Mouse (Mus musculus): ENCODE data around the gene Slc22a14.

Gene Slc22a14

GRCm38 (mm10) chr9:119355943-119356342 lies 9.4 kb downstream of the Slc22a14 start:
- no peak for DNase-seq

GRCm38 (mm10) chr9:119353926-119354325 lies 11.4 kb downstream of the Slc22a14 start:
- DNase-seq, result peak; percentile 34

DNA sequence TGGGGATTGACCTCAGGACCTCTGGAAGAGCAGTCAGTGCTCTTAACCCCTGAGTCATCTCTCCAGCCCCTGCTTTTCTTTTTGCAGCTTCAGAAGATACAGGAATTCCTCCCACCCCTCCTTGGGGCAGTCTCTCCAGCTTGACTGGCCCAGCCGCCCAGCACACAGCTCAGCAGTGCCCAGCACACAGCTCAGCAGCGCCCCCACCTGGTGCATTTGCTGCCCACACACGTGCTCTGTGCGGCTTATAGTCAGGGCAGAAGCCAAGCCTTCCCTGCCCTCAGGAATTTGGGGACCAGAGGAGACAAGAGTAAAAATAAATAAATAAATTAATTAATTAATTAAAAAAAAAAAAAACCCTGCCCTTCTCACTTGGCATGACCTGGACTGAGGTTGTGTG lies 13.3 kb downstream of the Slc22a14 start:
- peak; percentile 87 for DNase-seq

DNA sequence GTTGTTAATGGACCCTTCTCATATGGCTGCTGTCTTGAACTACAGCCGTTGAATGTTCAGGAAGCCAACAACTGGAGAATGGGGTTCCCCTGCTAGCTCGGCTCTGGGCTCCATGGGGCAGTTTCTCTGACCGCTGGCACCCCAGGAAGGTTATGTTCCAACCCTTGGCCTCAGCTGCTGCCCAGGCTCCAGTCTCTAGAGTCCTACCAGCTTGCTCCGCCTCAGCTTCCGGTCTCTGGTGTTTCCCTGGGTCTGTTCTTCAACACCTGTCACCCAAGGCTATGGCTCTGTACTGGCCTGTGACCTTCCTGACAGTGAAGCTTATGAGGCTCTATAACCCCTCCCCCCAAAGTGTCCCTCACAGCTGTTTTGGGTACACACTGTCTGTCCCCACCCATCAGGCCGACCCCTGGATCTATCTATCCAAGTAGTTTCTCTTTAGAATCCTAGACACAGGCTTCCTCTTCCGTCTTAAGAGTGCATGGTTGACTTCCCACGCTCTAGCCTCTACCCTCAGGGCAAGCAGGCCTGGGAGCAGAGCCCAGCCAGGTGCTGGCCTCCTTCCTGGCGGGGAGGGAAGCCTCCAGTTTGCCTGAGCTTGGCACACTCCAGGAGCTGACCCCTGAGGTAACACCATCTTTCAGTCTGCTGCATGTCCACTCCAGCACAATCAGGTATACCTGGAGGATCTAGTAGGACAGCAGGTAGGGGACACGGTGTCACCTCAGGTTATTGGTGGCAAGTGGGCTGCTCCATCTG lies 14.2 kb downstream of the Slc22a14 start:
- peak; percentile 61 for DNase-seq

DNA sequence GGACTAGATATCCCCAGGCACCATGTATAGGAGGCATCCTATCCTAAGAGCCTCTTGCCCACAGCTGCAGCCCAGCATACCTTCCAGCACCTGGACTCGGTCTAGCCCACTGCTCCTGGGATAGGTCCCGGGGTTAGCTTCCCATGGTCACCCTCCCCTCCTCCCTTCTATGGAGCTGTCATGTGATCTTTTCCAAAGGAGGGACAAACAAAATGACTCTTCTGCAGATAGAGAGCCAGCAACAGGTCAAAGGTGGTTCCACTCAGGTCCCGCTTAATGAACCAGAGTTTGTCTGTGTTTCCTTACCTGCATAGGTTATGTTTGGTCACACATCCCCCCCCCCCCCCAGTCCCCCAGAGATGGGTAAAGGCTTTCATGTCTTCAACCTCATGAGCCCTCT lies 14.8 kb downstream of the Slc22a14 start:
- peak; percentile 36 for DNase-seq

DNA sequence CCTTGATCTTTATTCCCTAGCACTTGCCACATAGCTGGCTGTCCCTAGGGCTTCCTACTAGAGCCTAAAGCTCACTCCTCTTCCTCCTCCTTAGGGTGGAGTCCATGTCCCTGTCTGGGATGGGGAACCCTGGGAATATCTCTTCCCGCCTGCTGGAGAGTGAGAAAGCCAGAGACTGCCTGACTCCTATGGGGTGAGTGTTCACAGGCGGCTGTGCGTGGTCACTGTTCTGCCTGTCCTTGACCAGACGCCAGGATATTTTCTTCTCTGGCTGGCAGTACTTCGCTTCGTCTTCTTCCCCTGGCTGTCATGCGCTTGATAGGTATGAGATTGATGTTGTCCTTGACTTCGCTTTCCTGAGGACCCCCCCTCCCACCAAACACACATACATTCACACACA lies 19.0 kb downstream of the Slc22a14 start:
- DNase-seq, result no peak

- DNase-seq, result no peak
These were observed 22.6 kb downstream of the Slc22a14 start for GRCm38 (mm10) chr9:119342728-119343127.

DNA sequence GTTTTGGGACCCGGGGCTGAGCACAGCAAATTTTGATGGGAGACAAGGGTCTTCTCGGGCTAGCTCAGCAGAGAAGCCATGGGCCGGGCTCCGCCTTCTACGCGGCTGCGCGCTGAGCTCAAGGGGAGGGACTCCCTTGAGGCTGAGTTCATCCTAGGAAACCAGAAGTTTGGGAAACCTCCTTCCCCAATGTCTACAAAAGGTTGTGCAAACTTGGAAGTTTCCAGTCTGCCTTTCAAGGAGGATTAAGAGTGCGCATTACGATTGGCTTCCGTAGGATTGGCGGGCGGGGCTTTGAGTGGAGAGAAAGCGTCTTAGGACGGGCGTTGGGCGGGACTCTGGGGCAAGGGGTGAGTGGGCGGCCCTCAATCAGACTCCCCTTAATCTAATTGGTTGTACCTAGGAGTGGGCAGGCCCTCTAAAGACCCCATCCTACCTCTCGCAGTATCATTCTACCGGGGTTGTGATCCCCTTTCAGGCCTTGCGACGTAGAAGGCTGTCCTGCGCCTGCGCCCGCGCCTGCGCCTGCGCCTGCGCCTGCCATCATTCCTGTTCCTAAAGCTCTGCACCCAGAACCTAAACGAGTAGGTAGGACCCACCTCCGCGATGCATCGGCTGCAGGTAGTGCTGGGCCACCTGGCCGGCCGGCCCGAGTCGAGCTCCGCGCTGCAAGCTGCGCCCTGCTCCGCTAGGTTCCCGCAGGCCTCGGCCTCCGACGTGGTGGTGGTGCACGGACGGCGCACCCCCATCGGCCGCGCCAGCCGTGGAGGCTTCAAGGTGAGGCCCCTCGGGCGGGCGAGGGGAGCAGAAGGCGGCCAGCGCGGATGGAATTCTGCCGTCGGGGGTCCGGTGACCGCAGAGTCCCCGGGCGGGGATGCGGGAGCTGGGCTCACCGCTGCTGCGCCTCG lies 24.2 kb downstream of the Slc22a14 start, which contains the start of gene Myd88:
Gene Myd88 (minus strand): TSS at position 503 of the 908 bp plus-strand sequence.
- DNase-seq, result peak; percentile 96

GRCm38 (mm10) chr9:119340212-119340580 lies 25.2 kb downstream of the Slc22a14 start:
- no peak for DNase-seq

DNA sequence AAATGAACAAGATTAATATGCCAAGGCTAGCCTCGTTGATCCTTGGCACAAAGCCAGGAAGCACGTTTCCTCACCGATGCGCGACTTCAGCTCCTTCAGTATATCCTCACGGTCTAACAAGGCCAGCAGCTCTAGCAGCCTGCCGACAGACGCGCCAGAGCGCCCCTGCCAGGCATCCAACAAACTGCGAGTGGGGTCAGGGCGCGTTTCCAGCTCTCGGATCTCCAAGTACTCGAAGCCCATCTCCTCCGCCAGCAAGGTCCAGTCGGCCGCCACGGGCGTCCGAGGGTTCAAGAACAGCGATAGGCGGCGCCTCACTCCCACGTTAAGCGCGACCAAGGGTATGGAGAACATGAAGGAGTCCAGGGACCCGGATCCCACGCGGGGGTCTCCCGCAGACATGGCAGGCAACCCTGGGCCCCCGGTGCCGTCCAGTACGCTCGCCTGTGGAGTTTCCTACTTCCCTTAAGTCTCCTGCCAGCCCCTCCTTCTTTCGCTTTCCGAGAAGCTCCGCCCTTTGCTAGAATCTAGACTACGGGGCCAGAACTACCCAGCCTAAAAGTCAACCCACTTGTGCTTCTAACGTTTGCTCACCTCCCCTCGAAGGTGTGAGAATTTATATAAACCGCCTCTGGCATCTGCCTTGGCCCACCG lies 25.7 kb downstream of the Slc22a14 start, which contains the start of gene Acaa1a:
Gene Acaa1a (plus strand): TSS at position 119 of the 654 bp plus-strand sequence.
- DNase-seq, result peak; percentile 85

DNA sequence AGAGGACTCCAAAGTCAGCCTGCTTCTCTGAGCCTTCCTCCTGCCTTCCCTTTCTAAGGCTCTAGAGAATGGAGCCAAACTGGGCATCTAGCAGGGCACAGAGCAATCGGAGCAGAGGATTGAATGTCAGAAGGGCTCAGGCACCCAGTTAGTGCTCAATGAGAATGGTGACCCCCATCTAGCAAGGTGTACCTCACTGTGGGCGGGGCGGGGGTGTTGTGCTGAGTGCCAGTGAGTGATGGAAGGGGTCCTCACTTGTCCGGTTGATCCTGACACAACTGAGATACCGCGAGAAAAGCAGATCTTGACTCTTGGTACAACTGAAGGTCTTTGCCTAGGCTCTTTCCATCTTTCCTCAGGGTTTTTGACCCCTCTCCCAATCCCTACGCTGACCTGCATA lies 26.2 kb downstream of the Slc22a14 start:
- no peak for DNase-seq

DNA sequence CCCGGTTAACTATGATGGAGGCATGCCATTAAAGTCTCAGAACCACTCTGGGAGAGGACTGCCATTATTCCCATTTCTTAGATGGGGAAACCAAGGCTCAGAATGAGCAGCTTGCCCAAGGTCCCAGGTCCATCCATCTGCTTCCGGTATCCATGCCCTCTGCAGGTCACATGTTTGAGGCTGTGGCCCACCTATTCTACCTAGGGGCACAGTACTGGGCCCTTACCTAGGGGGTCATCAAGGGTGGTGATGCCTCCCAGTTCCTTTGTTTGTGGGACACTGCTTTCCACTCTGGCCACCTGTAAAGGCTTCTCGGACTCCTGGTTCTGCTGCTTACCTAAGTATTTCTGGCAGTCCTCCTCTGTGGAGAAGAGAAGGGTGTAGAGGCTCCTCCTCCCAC lies 27.0 kb downstream of the Slc22a14 start:
- DNase-seq, result no peak

DNA sequence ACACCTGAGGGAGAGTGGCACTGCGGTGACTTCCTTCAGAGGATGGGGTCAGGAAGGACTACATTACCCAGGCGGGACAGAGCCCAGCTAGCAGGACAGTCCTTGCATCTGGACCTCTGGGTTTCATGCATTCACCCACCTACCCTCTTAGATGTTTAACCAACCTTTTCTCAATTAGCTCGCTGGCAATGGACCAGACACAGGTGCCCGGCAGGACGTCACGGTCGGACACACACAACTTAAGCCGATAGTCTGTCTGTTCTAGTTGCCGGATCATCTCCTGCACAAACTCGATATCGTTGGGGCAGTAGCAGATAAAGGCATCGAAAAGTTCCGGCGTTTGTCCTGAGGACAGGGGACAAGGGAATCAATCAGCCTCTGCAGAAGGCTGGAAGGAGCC lies 27.5 kb downstream of the Slc22a14 start:
- DNase-seq, result no peak

GRCm38 (mm10) chr9:119335571-119335970 lies 29.8 kb downstream of the Slc22a14 start:
- no peak for DNase-seq

DNA sequence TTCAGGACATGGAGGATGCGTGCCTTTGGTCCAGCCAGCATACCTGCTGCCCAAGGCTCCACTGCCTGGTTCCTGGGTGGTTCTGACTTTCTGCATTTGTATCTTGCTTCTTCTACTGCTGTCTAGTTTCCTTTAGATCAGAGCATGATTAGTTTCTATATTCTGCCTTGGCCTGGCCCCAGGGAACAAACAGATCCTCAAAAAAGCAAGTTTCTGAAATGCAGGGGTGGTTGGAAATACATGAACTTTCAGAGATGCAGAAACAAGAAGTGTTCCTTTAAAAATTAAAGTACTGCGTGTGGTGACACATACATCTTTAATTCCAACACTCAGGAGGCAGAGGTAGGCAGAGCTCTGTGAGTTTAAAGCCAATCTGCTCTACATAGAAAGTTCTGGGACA lies 30.5 kb downstream of the Slc22a14 start:
- no peak for DNase-seq

- DNase-seq, result peak; percentile 51
These were observed 31.0 kb downstream of the Slc22a14 start for GRCm38 (mm10) chr9:119334324-119334723.

GRCm38 (mm10) chr9:119330186-119330963 lies 35.0 kb downstream of the Slc22a14 start:
- no peak for DNase-seq

DNA sequence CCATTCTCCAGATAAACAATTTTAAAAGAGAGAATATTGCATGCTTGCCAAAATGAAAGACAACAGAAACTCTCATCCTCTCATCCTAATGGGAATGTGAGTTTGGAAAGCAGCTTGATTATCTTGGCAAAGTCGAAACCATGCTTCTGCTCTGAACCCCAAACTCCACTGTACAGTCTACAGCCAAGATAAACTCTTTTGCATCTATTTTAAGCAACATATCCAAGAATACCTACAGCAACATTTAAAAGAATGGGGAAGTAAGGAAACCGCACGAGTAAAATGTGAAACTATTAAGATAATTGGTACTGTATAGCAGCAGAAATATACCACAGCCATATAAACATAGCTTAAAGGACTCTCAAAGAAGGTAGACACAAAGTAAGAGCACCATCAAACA lies 36.9 kb downstream of the Slc22a14 start:
- DNase-seq, result no peak

- no peak for DNase-seq
These were observed 41.2 kb downstream of the Slc22a14 start for GRCm38 (mm10) chr9:119324130-119324529.

DNA sequence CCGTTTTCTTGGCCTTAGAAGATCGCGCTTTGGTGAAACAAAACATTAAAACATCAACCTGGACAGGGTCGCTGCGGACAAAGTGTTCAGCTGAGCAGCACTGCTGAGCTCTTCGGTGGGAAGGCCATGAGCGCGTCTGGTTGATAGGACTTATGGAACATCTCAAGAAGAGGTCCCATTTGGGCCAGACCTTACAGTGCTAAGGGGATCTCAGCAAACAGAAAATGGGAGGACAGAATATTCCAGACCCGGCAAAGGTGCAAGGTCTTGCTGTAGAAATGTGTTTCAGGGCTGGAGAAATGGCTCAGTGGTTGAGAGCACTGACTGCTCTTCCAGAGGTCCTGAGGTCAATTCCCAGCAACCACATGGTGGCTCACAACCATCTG lies 42.1 kb downstream of the Slc22a14 start:
- no peak for DNase-seq

- DNase-seq, result peak; percentile 100
These were observed 42.8 kb downstream of the Slc22a14 start, which contains the start of gene Oxsr1 for GRCm38 (mm10) chr9:119322289-119323259. Gene Oxsr1, minus strand, starts transcription at chr9:119322427.

Measured in kidney, adult 18-20 months (tissue).